Mouse (Mus musculus) liver, embryonic 16.5 days (tissue): Measurements from ENCODE around the gene Htra2. TPM values are rescaled to one million over a fixed set of nuclear protein-coding genes. Genes with fewer than 3 reads are reported as not detected.

Experiments used
- ATAC-seq: fragments of 200-750 bp; cut with Nextera tagmentation; 2 replicates; pipeline ENCODE4 v1.8.0; 2017; ENCODE audit warnings: low read depth, mild to moderate bottlenecking, moderate number of reproducible peaks, moderate library complexity
- H3K27ac ChIP-seq: fragments of 300-500 bp; sonication (generic); 2 replicates; pipeline ENCODE4 v1.5.1; 2014; ENCODE audit warnings: mild to moderate bottlenecking, low read length
- H3K27me3 ChIP-seq: fragments of 300-500 bp; sonication (generic); 2 replicates; pipeline ENCODE4 v1.6.1; 2014; ENCODE audit warnings: low read depth, low read length, mixed read lengths; ENCODE audit not compliant: control insufficient read depth, insufficient read depth
- H3K36me3 ChIP-seq: fragments of 300-500 bp; sonication (generic); 2 replicates; pipeline ENCODE4 v1.6.1; 2014; ENCODE audit warnings: mild to moderate bottlenecking; ENCODE audit not compliant: control insufficient read depth, insufficient read depth
- H3K4me1 ChIP-seq: fragments of 300-500 bp; sonication (generic); 2 replicates; pipeline ENCODE4 v1.6.1; 2014; ENCODE audit warnings: low read depth, low read length, mixed read lengths; ENCODE audit not compliant: control insufficient read depth
- H3K4me2 ChIP-seq: fragments of 300-500 bp; sonication (generic); 2 replicates; pipeline ENCODE4 v1.6.1; 2014; ENCODE audit warnings: low read depth, low read length, mixed read lengths
- H3K4me3 ChIP-seq: fragments of 300-500 bp; sonication (generic); 2 replicates; pipeline ENCODE4 v1.5.1; 2014; ENCODE audit warnings: low read depth, mild to moderate bottlenecking, low read length
- H3K9ac ChIP-seq: fragments of 300-500 bp; sonication (generic); 2 replicates; pipeline ENCODE4 v1.6.1; 2014; ENCODE audit warnings: low read depth, low read length
- H3K9me3 ChIP-seq: fragments of 300-500 bp; sonication (generic); replicated peaks from 2 replicates; pipeline ENCODE4 v1.6.1; 2016; ENCODE audit warnings: low read length; ENCODE audit not compliant: control insufficient read depth
- WGBS: fragments of 180-500 bp; shearing (Covaris S2); extraction: QIAGEN DNeasy Blood & Tissue Kit; methylation state at CpG from one replicate; pipeline ENCODE4 v1.1.7; 2014; ENCODE audit not compliant: insufficient replicate concordance; 5-methylcytosine and 5-hydroxymethylcytosine counted together
- polyA plus RNA-seq: library from polyadenylated mRNA; unstranded; fragments of >200 nt; fragmentation: Nextera tagmentation; extraction: Ambion mirVana; gene quantifications from 2 replicates; pipeline ENCODE4 v1.2.1, GENCODE M21; 2015

Gene Htra2
- polyA plus RNA-seq, 1 experiment from 2014 or later = 72.0 TPM

DNA sequence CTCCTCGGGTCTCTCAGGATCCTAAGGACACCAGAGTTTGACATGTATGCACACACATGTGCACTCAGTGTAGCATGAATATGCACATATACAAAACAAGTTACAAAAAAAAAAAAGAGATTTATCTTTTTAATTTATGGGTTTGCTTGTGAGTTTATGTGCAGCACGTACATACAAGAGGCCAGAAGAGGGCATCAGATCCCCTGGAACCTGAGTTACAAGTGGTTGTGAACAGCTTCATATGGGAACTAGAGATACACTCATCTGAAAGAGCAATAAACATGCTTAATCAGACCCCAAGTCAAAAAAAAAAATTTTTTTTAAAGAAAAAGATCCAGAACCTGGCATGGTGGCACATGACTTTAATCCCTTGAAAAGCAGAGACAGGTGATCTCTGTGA, 19.9 kb upstream of the Htra2 start:
- Histone ChIP-seq H3K27ac (no peak overlapping the region), H3K4me3 (no peak overlapping the region), H3K9me3 (no peaks in the 10 kb centered on the region), H3K27me3 (peaks cover 67% of the 10 kb centered on the region), H3K9ac (no peak overlapping the region), H3K36me3 (no peaks in the 10 kb centered on the region), H3K4me1 (peaks cover 25% of the 10 kb centered on the region), H3K4me2 (no peak overlapping the region)
- WGBS = 13% methylated on average over 2 of the region's 2 CpGs
- ATAC-seq = no peak

DNA sequence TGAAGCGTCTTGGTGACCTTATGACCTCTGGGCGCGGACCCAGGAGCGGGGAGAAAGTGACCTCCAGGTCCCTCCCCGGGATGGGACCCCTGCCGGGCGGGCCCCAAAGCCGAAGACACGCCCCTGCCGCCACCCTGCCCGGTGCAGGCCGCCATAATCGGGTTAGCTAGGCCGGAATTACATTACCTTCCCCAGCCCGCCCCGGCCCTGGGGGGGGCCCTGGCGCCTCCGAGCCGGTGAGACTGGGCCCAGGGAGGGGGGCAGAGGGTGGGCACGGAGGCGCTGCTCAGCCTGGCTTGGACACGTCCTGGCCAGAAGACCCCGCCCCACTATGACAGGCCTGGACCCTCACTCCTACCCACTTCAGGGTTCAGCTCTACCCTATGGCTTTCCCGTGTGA, 16.1 kb upstream of the Htra2 start:
- Histone ChIP-seq H3K4me2 (no peak overlapping the region), H3K4me1 (peaks cover 19% of the 10 kb centered on the region), H3K9me3 (no peaks in the 10 kb centered on the region), H3K4me3 (no peak overlapping the region), H3K36me3 (no peaks in the 10 kb centered on the region), H3K27me3 (peaks cover 98% of the 10 kb centered on the region), H3K9ac (no peak overlapping the region), H3K27ac (no peak overlapping the region)
- no peak for ATAC-seq
- WGBS = 2% methylated on average over 24 of the region's 24 CpGs

DNA sequence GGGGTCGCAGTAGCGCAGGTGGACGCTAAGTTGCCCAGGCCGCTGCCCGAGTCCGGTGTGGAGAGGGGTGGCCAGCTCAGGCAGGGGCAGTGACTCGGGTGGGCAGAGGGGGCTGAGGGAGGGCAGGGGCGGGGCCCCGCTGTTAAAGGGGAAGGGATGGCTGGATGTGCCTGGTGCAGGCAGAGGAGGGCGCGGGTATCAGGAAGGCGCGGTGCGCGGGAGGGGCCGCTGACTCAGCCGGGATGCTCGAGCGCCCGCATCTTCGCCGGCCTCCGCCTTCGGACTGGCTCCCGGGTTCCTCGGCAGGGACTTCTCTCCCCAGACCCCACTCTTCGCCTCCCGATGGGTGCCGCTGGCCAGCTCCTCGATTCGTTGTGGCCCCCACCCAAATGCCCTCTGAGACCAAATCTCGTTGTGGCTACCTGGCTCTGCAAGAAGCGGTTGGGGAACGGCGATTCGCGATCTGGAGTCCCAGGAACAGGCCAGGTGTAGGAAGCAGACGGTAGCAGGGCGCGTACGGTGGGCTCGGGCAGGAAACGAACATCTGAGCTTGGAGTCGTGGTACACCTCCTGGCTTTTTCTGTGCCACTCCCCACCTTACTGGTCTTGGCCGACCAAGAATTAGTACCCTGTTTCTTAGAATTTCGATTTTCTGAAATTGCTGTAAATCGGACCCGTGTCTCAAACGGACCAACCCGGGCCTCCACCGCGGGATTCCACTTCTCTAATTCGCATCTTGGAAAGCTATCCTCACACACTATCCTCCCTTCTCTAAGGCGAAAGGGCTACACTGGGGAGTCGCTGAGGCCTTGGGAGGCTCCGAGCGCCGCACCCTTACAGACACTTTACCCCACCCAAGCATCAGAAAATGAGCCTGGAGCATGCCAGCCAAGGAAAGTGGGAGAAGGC, 15.5 kb upstream of the Htra2 start:
- Histone ChIP-seq H3K36me3 (no peaks in the 10 kb centered on the region), H3K4me1 (peaks cover 19% of the 10 kb centered on the region), H3K27me3 (peaks cover 98% of the 10 kb centered on the region), H3K9ac (no peak overlapping the region), H3K9me3 (no peaks in the 10 kb centered on the region), H3K27ac (no peak overlapping the region), H3K4me2 (no peak overlapping the region), H3K4me3 (0 out of 2 replicates have a peak overlapping the region, but pooled peaks have one; percentile 6)
- WGBS = 1% methylated on average over 57 of the region's 58 CpGs
- ATAC-seq = no peak

DNA sequence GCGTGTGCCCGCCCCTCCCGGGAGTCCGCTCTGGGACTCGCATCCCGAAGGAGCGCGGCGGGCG, 15.0 kb upstream of the Htra2 start, which contains the start of gene Tlx2:
Gene Tlx2 (minus strand): TSS at position 47 of the 64 bp plus-strand sequence.
- Histone ChIP-seq H3K27ac (no peak within 1 kb of the TSS), H3K27me3 (peaks cover 98% of the 10 kb centered on the region), H3K9ac (no peak within 1 kb of the TSS), H3K4me1 (peaks cover 19% of the 10 kb centered on the region), H3K9me3 (no peaks in the 10 kb centered on the region), H3K4me3 (peak within 1 kb of the TSS; percentile 34), H3K4me2 (no peak within 1 kb of the TSS), H3K36me3 (no peaks in the 10 kb centered on the region)
- WGBS = 0% methylated on average over 10 of the region's 10 CpGs
- ATAC-seq = no peak

DNA sequence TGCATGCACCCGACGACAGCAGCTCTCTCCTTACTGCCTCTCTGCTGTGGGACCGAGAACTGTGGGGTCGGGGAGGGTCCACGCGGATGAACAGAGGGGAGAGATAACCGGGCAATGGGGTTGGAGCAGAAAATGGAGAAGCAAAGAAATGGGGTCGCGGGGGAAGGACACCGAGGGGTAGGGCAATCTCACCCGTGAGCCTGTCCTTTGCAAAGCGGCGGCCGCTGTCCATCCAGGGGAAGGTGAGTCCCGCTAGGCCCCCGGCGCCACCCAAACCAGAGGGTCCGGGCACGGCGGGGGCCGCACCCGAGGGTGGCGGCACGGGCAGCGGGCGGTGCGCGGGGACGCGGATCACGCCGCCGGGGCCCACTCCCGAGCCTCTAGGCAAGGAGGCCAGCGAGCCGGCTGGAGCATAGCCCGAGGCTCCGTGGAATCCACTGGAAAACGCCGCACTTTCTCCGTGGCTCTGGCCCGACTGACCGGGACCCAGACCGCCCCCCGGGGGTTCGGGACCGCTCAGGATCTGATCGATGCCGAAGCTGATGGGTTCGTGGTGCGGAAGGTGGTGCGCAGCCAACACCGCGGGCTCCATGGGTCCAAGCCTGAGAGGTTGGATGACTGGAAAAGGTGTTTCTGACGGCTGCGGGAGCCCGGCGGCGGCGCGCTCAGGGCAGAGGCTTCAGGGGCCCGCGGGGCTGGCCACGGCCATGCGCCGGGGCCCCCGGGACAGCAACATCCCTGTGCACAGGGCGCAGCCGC, 14.6 kb upstream of the Htra2 start:
- no peak for ATAC-seq
- H3K27me3 ChIP-seq = peaks cover 99% of the 10 kb centered on the region
- H3K4me2 ChIP-seq = no peak overlapping the region
- peak overlapping the region; percentile 13 for H3K4me3 ChIP-seq
- no peaks in the 10 kb centered on the region for H3K36me3 ChIP-seq
- H3K9ac ChIP-seq = no peak overlapping the region
- H3K9me3 ChIP-seq = no peaks in the 10 kb centered on the region
- H3K4me1 ChIP-seq = peaks cover 19% of the 10 kb centered on the region
- WGBS = 1% methylated on average over 69 of the region's 69 CpGs
- no peak overlapping the region for H3K27ac ChIP-seq

DNA sequence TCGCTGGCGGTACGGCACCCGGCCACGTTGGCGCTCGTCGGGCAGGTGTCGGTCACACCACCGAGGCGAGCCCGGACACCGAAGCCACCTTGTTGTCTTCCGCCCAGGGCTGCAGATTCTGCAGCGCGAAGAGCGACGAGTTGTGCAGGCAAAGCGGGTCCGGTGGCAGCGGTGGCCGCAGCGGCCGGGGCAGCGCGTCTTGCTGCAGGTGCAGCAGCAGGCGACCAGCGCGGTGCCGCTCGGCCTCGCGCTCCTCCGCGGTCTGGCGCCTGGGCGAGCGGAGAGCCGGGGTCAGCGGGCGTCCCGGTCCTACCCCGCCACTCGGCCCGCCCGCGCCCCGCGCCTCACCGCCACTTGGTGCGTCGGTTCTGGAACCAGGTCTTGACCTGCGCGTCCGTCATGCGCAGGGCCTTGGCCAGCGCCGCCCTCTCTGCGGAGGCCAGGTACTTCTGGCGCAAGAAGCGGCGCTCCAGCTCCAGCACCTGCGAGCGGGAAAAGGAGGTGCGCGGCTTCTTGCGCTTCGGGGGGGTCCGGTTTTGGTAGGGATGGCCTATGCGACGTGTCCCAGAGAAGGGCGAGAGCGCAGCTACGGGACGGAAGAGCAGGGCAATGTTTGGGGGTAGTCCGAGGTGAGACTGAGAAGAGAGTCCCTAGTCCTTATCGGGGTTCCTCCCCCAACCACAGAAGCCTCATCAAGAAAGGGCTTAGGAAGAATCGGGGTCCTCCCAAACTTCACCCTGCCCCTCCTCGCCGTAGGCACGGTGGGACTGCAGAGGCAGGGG, 13.8 kb upstream of the Htra2 start:
- 2% methylated on average over 78 of the region's 81 CpGs for WGBS
- no peak for ATAC-seq
- peak overlapping the region; percentile 55 for H3K4me2 ChIP-seq

DNA sequence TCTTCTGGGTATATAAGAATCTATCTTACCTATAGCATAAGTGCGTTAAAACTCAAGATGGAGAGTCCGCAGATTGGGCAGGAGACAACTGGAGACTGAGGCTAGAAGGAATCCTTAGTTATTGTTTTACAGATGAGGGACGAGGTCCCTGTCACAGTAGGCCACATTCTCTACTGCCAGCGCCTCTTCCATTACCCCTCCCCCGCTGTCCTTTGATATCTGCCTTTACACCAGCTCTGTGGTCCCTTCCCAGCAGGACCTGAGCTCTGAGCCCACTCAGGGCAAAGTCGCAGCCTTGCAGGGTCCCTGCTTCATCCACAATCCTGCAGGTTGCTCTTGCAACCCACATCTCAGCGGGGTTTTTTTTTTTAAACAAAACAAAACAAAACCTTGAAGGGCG, 13.1 kb upstream of the Htra2 start:
- no peaks in the 10 kb centered on the region for H3K36me3 ChIP-seq
- peak overlapping the region; percentile 55; the same call in 1 of the 2 replicates for H3K4me2 ChIP-seq
- H3K27ac ChIP-seq = no peak overlapping the region
- no peak overlapping the region for H3K9ac ChIP-seq
- H3K27me3 ChIP-seq = peaks cover 100% of the 10 kb centered on the region
- no peak for ATAC-seq
- H3K4me1 ChIP-seq = peaks cover 19% of the 10 kb centered on the region
- no peak overlapping the region for H3K4me3 ChIP-seq
- 9% methylated on average over 8 of the region's 8 CpGs for WGBS
- H3K9me3 ChIP-seq = no peaks in the 10 kb centered on the region

More for the DNA sequence above, 13.8 kb upstream of the Htra2 start:
- peaks cover 19% of the 10 kb centered on the region for H3K4me1 ChIP-seq
- H3K27ac ChIP-seq = no peak overlapping the region
- no peaks in the 10 kb centered on the region for H3K36me3 ChIP-seq
- peaks cover 99% of the 10 kb centered on the region for H3K27me3 ChIP-seq
- no peaks in the 10 kb centered on the region for H3K9me3 ChIP-seq
- H3K4me3 ChIP-seq = peak overlapping the region; percentile 34
- H3K9ac ChIP-seq = no peak overlapping the region

DNA sequence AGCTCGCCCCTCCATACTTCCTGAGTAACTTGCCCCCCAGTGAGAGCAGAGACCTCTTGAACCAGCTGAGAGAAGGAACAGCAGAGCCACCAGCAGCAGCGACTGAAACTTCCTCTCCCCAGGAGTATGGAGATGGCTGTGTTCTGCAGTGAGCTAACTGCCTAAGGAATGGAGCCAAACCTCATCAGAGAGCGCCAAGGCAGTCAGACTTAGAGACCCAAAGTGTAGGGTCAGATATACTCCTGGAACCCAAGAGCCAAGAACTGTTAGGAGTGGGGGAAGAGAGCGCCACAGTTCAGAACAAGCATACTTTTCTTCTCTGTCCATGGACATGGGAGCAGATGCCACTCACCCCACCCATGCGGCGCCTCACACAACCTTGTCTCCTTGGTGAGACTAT, 11.4 kb upstream of the Htra2 start:
- Histone ChIP-seq H3K9ac (no peak overlapping the region), H3K27ac (no peak overlapping the region), H3K4me3 (no peak overlapping the region), H3K9me3 (no peaks in the 10 kb centered on the region), H3K27me3 (peaks cover 99% of the 10 kb centered on the region), H3K36me3 (no peaks in the 10 kb centered on the region), H3K4me1 (peaks cover 19% of the 10 kb centered on the region), H3K4me2 (no peak overlapping the region)
- no peak for ATAC-seq
- WGBS = 31% methylated on average over 6 of the region's 6 CpGs

DNA sequence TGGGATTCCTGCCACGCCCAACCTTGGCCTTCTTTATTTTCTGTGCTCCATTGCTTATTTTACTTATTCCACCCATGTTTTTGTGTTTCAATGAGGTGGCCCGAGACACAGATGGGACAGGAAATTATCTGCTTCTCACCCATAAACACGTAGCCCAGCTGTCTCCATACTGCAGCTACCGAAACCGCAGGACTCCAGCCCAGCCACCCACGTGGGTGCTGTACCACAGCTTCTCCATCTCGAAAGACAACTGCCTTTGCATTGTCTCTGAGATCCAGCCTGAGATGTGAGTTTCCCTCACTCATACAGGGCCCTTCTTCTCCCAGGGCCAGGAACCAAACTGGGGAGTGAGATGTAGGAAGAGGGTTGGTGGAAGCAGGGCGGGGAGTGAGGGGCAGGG, 10.9 kb upstream of the Htra2 start:
- Histone ChIP-seq H3K9me3 (no peaks in the 10 kb centered on the region), H3K9ac (no peak overlapping the region), H3K4me3 (no peak overlapping the region), H3K27ac (no peak overlapping the region), H3K4me2 (no peak overlapping the region), H3K27me3 (peaks cover 97% of the 10 kb centered on the region), H3K36me3 (no peaks in the 10 kb centered on the region), H3K4me1 (peaks cover 14% of the 10 kb centered on the region)
- WGBS = 27% methylated on average over 8 of the region's 8 CpGs
- ATAC-seq = no peak
